In the genomic region with DNA sequence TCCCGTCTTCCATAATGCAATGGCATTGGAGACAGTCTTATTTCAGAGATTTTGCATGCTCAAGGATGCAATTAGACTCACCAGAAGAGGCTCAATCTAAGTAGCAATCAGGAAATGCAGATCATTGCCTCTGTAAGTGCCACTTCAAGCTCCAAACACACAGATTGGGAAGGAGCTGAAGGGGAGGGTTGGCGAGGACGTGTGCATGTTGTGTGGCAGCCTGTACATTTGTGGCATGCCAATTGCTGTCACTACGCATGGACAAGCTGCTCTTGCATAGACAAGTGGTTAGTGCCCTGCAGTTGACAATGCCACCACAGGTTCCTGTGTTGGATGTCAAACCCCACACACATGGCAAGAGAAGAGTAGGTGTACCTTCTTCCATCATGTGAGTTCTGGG, we compare ENCODE assay signal across 18 mouse cellular contexts.
"Had no signal": no experiment of that assay in that cellular context is flagged by ENCODE, and none has a peak within 500 bp of the region (broad histone marks: within the 10 kb centered on the region; RNA-seq: fewer than 3 reads in every experiment).

No protein-coding gene starts in this region.

- DNase-seq: liver, embryonic 13.5 days; liver, postnatal 0 days; lung, adult 2 months; lung, postnatal 14 days; lung, postnatal 36 days; right cerebral cortex, postnatal 14 days; thymus, adult 2 months; thymus, postnatal 25 days; thymus, postnatal 4 days had no signal

- H3K27ac ChIP-seq: liver, embryonic 13.5 days; liver, embryonic 15.5 days; lung, embryonic 15.5 days; macrophage; midbrain, embryonic 13.5 days; midbrain, embryonic 15.5 days; neural tube, embryonic 13.5 days; stomach, embryonic 15.5 days; stomach, postnatal 0 days had no signal

- H3K27me3 ChIP-seq: liver, embryonic 13.5 days; liver, embryonic 15.5 days; lung, embryonic 15.5 days; midbrain, embryonic 13.5 days; midbrain, embryonic 15.5 days; neural tube, embryonic 13.5 days; stomach, embryonic 15.5 days had no signal

- H3K9ac ChIP-seq: liver, embryonic 13.5 days; liver, embryonic 15.5 days; liver, postnatal 0 days; lung, embryonic 15.5 days; midbrain, embryonic 13.5 days; midbrain, embryonic 15.5 days; neural tube, embryonic 13.5 days; stomach, embryonic 15.5 days had no signal

- H3K4me3 ChIP-seq: liver, embryonic 13.5 days; liver, embryonic 15.5 days; lung, embryonic 15.5 days; midbrain, embryonic 13.5 days; midbrain, embryonic 15.5 days; neural tube, embryonic 13.5 days; stomach, embryonic 15.5 days had no signal

- H3K4me2 ChIP-seq: liver, embryonic 13.5 days; liver, embryonic 15.5 days; lung, embryonic 15.5 days; midbrain, embryonic 13.5 days; midbrain, embryonic 15.5 days; neural tube, embryonic 13.5 days; stomach, embryonic 15.5 days had no signal

- H3K36me3 ChIP-seq: liver, embryonic 13.5 days; liver, embryonic 15.5 days; lung, embryonic 15.5 days; midbrain, embryonic 13.5 days; midbrain, embryonic 15.5 days; neural tube, embryonic 13.5 days; stomach, embryonic 15.5 days had no signal

- ATAC-seq: liver, postnatal 0 days; lung, postnatal 0 days; midbrain, embryonic 13.5 days; midbrain, embryonic 15.5 days had no signal

- H3K9me3 ChIP-seq: liver, embryonic 13.5 days; liver, embryonic 15.5 days; lung, embryonic 15.5 days; midbrain, embryonic 13.5 days; midbrain, embryonic 15.5 days; neural tube, embryonic 13.5 days; stomach, embryonic 15.5 days had no signal

- H3K4me1 ChIP-seq: liver, embryonic 13.5 days; liver, embryonic 15.5 days; lung, embryonic 15.5 days; midbrain, embryonic 15.5 days; neural tube, embryonic 13.5 days; stomach, embryonic 15.5 days had no signal
